22 mouse cellular contexts compared by ENCODE assay signal in genomic region chr10:99945418-99945817, GRCm38 (mm10).
DNase-seq lines count a peak whose midpoint lies in the region; ATAC-seq and TF ChIP-seq lines count a peak whose summit lies in the region.
"Had no signal": no experiment of that assay in that cellular context is flagged by ENCODE, and none has a peak within 500 bp of the region (broad histone marks: within the 10 kb centered on the region; RNA-seq: fewer than 3 reads in every experiment).

No protein-coding gene starts in this region.

- 52% methylated on average over 3 of the region's 3 CpGs for WGBS in lung, postnatal 0 days

- H3K4me3 ChIP-seq in lung, postnatal 0 days (ENCODE audit: low read depth, low read length), result no peak overlapping the region
- H3K4me3 ChIP-seq: heart, adult 2 months; limb, embryonic 15.5 days; midbrain, embryonic 15.5 days; neural tube, embryonic 12.5 days had no signal

- H3K27me3 ChIP-seq in lung, postnatal 0 days (replicated peaks; ENCODE audit: insufficient read depth, low read length), result no peaks in the 10 kb centered on the region
- no peaks in the 10 kb centered on the region for H3K27me3 ChIP-seq in Patski
- H3K27me3 ChIP-seq: limb, embryonic 15.5 days; midbrain, embryonic 15.5 days had no signal

- TF ChIP-seq EP300 in lung, postnatal 0 days (IDR thresholded peaks at IDR 0.05), result no peak

- in situ Hi-C loops in Patski (cut with MboI; ENCODE audit: low pct_unique_long_range_greater_than_20kb), result no loop called here

- H3K27ac ChIP-seq in lung, postnatal 0 days (ENCODE audit: low read length), result no peak overlapping the region
- H3K27ac ChIP-seq: heart, adult 2 months; hindbrain, embryonic 14.5 days; limb, embryonic 15.5 days; liver, embryonic 14.5 days; midbrain, embryonic 15.5 days; neural tube, embryonic 12.5 days had no signal

- H3K9ac ChIP-seq in lung, postnatal 0 days (replicated peaks; ENCODE audit: low read depth), result no peak overlapping the region
- H3K9ac ChIP-seq: hindbrain, embryonic 14.5 days; limb, embryonic 15.5 days; liver, embryonic 14.5 days; lung, embryonic 14.5 days; midbrain, embryonic 15.5 days; neural tube, embryonic 12.5 days had no signal

- H3K4me1 ChIP-seq in lung, postnatal 0 days (ENCODE audit: insufficient read depth, low read depth, low read length), result no peaks in the 10 kb centered on the region
- H3K4me1 ChIP-seq: limb, embryonic 15.5 days; midbrain, embryonic 15.5 days; neural tube, embryonic 12.5 days had no signal

- POLR2A ChIA-PET in Patski (lab: Charles Lee), result no interaction called here

- H3K4me2 ChIP-seq in lung, postnatal 0 days (replicated peaks; ENCODE audit: low read depth, low read length), result no peak overlapping the region
- H3K4me2 ChIP-seq: hindbrain, embryonic 14.5 days; limb, embryonic 15.5 days; lung, embryonic 14.5 days; midbrain, embryonic 15.5 days; neural tube, embryonic 12.5 days had no signal

- CTCF ChIA-PET in Patski (lab: Charles Lee), result no interaction called here

- no peak for TF ChIP-seq CTCF in lung, postnatal 0 days (IDR thresholded peaks at IDR 0.05)
- TF ChIP-seq CTCF in Patski (IDR thresholded peaks at IDR 0.05), result no peak

- H3K9me3 ChIP-seq in lung, postnatal 0 days (ENCODE audit: low read length), result no peaks in the 10 kb centered on the region
- H3K9me3 ChIP-seq: limb, embryonic 15.5 days; midbrain, embryonic 15.5 days; neural tube, embryonic 12.5 days had no signal

- ATAC-seq in lung, postnatal 0 days, result no peak
- ATAC-seq in Patski, result peak; percentile 62
- ATAC-seq: CD4-positive, CD25-positive, alpha-beta regulatory T cell, adult 4 months; midbrain, embryonic 15.5 days had no signal

- no peaks in the 10 kb centered on the region for H3K36me3 ChIP-seq in lung, postnatal 0 days (ENCODE audit: insufficient read depth, low read length)
- H3K36me3 ChIP-seq: limb, embryonic 15.5 days; midbrain, embryonic 15.5 days; neural tube, embryonic 12.5 days had no signal

- DNase-seq in heart, adult 9 months (ENCODE audit: low spot score in 2 of 2), result peak; percentile 17 to 30
- DNase-seq in heart, adult 18-20 months, result no peak
- DNase-seq in lung, postnatal 0 days (ENCODE audit: low spot score), result peak; percentile 12
- no peak for DNase-seq in lung, postnatal 14 days
- DNase-seq in Patski (ENCODE audit: low read depth, low spot score), result peak; percentile 28
- DNase-seq in thymus, postnatal 25 days, result no peak
- no peak for DNase-seq in cerebellum, adult 11 months
- DNase-seq: adrenal gland, postnatal 25 days; cerebellum, adult 8-10 months; heart, adult 2 months; heart, postnatal 4 days; left cerebral cortex, postnatal 4 days; lung, embryonic 14.5 days; lung, postnatal 4 days; right cerebral cortex, postnatal 14 days; spleen, adult 18-20 months had no signal

Comparison
In these comparisons a context has a peak if more than half of its experiments do, and no peak if none do; other contexts are left out.
1. DNase-seq: peak in heart, adult 9 months (2 of 2), lung, postnatal 0 days (single experiment) and Patski (single experiment); none in heart, adult 18-20 months (0 of 2), lung, postnatal 14 days (single experiment), thymus, postnatal 25 days (single experiment) and cerebellum, adult 11 months (single experiment).